Mouse (Mus musculus) ovary, postnatal 36 days (tissue): ENCODE data around the gene Slco2b1.
A peak's percentile ranks its signal among the peaks of the same experiment; 100 is the strongest.

Source experiments
- DNase-seq: peaks from one replicate; pipeline ENCODE4 v3.0.0; 2022; ENCODE audit warnings: low spot score, mixed read lengths

Gene Slco2b1

DNA sequence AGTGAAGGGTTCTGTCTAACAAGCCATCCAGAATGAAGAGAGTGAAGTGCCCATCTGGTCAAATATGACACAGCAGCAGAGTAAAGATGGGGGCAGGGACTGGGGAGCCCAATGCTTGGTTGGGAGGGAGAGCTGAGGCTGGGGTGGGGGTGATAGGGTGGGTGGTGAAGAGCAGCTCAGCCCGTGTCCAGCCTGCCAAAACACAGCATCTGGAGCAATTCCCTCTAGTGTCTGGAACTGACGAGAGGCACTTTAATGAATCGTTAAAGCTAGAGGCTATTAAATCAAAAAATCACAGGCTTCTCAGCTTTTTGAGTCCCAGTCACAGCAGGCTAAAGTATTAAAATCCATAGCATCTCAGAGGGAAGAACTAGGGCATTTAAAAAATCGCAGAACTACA is 61.6 kb downstream of the Slco2b1 start:
- no peak for DNase-seq

DNA sequence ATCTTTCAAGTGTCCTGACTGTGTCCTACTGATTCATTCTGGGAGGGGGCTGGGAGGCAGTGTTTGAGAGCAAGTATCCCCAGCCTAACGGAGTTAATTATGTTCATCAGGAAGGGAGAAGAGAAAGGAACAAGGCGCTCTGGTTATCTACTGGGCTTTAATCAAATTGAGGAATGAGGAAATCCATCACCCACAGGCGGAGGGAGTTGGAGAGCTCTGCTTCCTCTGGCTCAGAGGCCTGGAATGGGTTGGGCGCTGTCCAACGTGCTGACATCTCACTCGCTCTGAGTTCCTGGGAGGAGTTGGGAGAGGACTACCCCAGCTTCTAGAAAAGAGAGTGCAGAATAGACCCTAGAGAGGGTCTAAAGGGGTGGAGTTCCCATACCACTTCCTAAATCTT is 62.5 kb downstream of the Slco2b1 start:
- peak; percentile 69 for DNase-seq

DNA sequence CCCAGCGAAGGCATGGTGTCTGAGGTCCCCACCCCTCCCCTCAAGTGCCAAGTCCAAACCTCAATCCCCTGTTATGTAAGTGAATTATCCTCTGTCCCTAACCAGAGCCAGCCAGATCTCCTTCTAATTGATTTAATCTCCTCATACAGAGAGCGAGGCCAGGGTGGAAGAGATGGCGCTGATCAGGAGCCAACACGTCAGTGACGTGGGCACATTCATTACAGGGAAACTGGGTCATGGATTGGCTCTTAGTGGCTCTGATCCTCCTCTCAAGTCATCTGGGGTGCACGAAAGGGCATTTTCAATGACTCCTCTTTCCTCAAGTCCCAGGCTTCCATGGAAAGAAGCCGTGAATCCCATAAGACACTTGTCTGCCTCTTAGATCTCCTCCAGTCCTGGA is 66.4 kb downstream of the Slco2b1 start:
- no peak for DNase-seq

DNA sequence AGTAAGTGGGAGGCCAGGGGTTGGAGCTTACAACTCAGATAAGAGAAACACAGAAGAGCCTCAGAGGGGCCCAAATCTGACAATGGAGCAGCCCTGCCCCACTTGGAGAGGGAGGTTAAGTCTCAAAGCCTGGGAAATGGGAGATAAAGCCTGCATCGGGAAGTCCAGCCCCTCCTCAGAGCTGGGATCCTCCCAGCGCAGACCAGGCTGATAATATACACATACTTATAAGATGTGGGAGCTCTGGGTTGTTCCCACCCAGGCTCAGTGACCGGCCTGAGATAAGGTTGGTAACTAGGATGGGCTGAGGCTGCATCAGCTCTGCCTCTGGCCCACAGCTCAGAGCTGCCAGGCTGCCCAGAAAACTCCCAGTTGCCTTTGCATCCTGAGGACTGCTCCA is 69.1 kb downstream of the Slco2b1 start:
- DNase-seq, result no peak

DNA sequence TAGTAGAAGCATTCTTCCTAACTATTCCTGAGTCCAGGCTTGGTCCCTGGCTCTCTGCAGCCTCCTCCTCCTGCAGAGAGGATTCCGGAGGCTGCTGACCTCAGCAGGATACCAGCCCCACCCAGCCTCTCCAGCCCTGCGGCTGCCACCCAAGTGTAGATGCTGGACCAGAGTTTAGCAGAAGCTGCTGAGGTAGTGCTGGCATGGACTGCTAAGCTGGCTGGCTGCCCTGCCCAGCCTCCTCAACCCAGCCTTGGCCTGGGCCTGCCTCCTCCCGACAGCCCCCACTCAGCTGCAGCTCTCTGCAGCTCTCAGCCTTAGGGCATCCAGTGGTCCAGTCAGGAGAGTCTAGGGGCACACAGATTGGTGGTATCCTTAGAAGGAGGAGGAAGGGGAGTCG is 69.9 kb downstream of the Slco2b1 start:
- DNase-seq, result peak; percentile 31

DNA sequence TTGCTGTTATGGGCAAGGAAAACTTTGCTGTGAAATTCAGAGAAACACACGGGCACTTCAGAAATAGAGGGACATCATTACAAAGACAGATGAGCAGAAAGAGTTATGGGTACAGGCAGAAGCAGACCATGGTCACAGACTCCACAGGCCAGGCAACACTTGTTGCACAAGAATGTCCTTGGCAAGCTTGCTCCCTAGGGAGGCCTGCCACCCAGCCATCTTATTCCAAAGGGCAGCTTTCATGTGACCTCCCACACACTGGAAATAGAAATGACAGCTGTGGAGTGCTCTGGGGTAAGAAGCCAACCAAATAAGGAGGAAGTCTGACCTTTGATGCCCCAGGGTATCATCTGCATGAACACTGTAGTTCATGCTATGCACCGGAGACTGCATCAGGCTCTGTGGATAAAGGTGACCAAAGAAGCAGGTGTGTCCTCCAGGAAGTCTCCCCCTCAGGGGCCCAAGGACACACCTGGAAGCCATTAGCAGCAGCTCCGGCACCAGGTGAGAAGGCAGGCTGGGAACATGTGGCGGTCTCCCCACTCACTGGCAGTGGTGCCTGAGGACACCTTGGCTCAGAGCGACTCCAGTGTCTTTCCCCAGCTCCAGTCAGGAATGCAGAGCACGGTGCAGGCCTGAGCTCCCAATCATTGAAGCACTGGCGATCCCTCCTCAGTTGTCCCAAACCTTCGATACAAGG is 77.0 kb downstream of the Slco2b1 start:
- no peak for DNase-seq

DNA sequence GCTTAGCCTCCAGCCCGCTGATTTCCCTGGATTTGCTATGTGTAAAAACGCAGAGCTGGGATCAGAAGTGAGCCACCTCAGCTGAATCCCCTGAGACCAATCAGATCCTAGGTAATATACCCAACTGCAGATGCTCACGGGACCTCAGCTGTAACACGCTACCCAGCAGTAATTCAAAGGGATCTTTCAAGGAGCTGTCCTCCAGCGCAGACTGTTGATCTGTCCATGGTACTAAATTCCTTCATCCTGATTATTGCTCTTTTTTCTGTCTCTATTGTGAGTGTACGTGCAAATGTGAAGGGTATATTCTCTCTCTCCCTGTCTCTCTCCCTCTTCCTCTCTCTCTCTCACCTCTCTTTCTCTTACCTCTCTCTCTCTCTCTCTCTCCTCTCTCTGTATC is 78.9 kb downstream of the Slco2b1 start:
- DNase-seq, result no peak

DNA sequence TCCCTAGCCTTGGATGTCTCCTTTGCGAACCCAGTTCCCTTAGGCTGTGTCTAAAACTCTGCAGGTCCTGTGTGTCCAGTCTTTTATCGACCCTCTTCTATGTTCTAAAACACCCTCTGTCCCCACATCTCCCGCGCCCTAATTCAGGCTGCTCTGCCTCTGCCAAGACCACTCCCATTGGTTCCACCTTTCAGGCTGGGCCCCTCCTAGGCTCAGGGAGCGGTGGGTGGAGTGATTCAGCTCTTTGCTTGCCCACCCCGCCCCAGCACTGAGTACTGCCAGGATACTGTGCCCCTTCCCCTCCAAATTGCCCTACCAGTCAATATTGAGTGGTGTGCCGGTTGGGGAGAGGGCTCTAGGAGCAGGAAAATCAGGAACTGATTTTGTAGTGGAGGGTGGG is 83.8 kb downstream of the Slco2b1 start:
- no peak for DNase-seq

DNA sequence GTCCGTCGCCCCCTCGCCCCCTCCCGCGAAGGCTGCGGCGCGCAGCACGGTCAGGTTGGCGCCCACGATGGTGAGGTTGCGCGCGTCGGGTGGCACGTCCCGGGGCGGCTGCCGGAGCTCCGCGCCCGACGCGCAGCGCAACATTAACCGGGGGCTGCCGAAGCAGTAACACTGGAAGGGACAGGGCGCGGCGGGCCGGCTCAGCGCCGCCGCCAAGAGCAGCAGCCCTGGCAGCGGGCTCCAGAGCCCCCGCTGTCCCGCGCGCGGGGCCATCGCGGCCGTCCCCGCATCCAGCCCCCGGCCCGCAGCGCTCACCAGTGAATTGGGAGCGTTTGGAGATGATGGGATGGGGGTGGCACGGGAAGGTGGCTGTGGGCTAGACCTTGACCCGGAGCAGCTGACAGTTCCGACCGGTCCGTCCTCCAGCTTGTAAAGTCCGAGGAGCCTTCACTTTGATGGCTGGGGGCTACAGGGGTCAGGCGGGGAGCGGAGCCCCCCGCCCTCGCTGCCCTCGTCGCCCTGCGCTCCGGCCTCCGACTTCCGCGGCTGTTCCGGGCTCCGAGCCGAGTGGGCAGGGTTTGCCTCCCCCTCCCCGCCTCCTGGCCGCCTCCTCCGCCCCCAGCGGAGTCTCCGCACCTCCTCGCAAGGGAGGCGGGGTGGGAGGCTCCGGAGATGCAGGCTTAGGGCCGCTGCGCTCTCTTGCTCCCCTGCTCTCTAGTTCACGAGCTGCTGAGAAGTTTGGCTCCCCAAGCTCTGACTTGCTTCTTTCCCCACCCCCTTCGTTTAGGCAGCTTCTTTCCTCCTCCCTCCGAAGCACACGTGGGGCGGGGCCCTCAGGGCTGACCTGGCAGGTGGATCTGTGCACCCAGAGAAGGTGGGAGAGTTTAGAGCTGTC is 84.5 kb downstream of the Slco2b1 start, which contains the start of gene Tpbgl:
Tpbgl (minus strand) TSS at position 728 of the 895 bp plus-strand sequence.
- peak; percentile 60 for DNase-seq

DNA sequence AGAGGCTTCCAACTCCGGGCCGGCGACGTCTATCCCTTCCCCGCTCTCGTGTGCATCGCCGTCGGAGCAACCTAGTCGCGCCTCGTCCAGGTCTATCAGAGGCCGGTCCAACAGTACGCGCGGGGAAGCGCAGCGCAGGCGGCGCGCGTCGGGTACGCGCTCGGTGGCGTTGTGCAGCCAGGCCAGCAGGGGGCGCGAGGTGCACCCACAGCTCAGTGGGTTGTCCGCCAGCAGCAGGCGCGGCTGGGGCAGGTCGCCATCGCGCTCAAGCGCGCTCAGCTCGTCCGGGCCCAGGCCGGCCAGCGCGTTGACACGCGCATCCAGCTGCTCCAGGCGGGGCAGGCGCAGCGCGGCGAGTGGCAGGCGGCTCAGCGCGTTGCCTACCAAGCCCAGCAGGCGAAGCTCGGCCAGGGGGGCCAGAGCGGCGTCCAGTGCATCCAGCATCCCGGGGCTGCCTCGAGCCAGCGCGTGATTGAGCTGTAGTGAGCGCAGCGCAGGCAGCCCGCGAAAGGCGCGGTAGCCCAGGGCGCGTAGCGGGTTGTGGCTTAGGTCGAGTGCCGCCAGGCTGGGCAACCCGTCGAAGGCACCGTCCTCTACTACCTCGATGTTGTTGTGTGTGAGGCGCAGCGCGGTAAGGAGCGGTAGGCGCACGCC is 85.3 kb downstream of the Slco2b1 start:
- peak; percentile 90 for DNase-seq

DNA sequence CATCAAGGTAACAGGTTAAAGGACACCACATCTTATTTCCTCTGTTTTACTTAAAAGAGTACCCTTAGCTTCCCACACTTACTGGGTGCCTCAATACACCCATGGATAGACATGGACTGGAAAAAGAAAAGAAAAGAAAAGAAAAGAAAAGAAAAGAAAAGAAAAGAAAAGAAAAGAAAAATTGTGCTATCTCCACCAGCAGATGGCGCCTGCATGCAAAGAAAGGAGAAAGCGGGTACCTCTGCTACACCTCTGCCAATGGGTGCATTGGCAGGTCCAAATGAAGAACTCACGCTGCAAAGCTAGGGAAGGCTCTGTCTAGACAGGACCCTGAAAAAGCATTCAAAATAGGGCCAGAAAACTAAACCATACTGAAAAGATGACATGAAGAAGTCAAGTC is 92.3 kb downstream of the Slco2b1 start:
- no peak for DNase-seq

DNA sequence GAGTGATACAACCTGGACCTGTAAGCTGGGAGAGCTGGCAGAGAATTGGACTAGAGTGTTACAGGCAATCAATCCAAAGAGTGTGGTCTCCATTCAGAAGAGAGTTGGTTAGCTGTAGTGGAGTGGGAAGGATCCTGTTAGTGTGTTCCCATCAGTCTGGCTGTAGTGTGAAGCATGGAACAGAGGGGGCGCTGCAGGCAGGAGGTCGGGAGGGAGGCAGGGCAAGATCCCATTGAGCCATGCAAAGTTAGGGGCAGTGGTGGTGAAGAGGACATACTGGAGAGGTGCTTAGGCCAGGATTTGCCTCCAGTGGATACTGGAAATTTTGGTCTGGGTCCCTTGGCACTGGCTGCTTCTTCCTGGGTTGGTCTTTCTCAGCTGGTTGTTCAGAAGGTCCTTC is 92.9 kb downstream of the Slco2b1 start:
- no peak for DNase-seq
